Comparison of ENCODE assay signal across 8 mouse cellular contexts in genomic region chr11:117268304-117268956, GRCm38 (mm10).
DNase-seq lines count a peak whose midpoint lies in the region; ATAC-seq lines count a peak whose summit lies in the region.

No protein-coding gene starts in this region.

- peak overlapping the region; percentile 87 for H3K27ac ChIP-seq in heart, embryonic 10.5 days
- H3K27ac ChIP-seq in forebrain, embryonic 12.5 days = peak overlapping the region; percentile 80
- H3K27ac ChIP-seq in limb, embryonic 15.5 days = peak overlapping the region; percentile 65

- ATAC-seq in forebrain, embryonic 12.5 days (ENCODE audit: low FRiP score) = no peak
- ATAC-seq in limb, embryonic 15.5 days (ENCODE audit: insufficient number of reproducible peaks, low FRiP score, low TSS enrichment, low read depth) = no peak

- intact Hi-C loops in heart, postnatal 14 days (cut with DNase I) = loop anchor here (2.0 kb wide), 1 partner anchor 42 kb away; no protein-coding TSS in a partner anchor

- H3K27me3 ChIP-seq in heart, embryonic 10.5 days (ENCODE audit: insufficient read depth, poor library complexity, severe bottlenecking) = peaks cover 42% of the 10 kb centered on the region
- H3K27me3 ChIP-seq in forebrain, embryonic 12.5 days = 0 out of 2 replicates have a peak, but pooled peaks cover 7% of the 10 kb centered on the region
- no peaks in the 10 kb centered on the region for H3K27me3 ChIP-seq in limb, embryonic 15.5 days

- no peak for DNase-seq in heart, embryonic 10.5 days (ENCODE audit: low spot score)
- no peak for DNase-seq in heart, postnatal 14 days
- DNase-seq in 416B (ENCODE audit: low read depth) = peak; percentile 39
- no peak for DNase-seq in layer of hippocampus, postnatal 36 days
- no peak for DNase-seq in spleen, adult 18-20 months
- DNase-seq in right cerebral cortex, postnatal 4 days = no peak

- peak overlapping the region; percentile 75 for H3K9ac ChIP-seq in forebrain, embryonic 12.5 days
- 0 out of 2 replicates have a peak overlapping the region, but pooled peaks have one; percentile 17 for H3K9ac ChIP-seq in limb, embryonic 15.5 days

- H3K9me3 ChIP-seq in heart, embryonic 10.5 days = no peaks in the 10 kb centered on the region
- H3K9me3 ChIP-seq in forebrain, embryonic 12.5 days = no peaks in the 10 kb centered on the region
- H3K9me3 ChIP-seq in limb, embryonic 15.5 days = no peaks in the 10 kb centered on the region

- 33% methylated on average over 10 of the region's 10 CpGs for WGBS in heart, embryonic 10.5 days
- WGBS in forebrain, embryonic 12.5 days = 39% methylated on average over 10 of the region's 10 CpGs
- WGBS in limb, embryonic 15.5 days = 44% methylated on average over 10 of the region's 10 CpGs

- peak overlapping the region; percentile 81 for H3K4me2 ChIP-seq in forebrain, embryonic 12.5 days
- peak overlapping the region; percentile 89 for H3K4me2 ChIP-seq in limb, embryonic 15.5 days

- peak overlapping the region; percentile 69 for H3K4me3 ChIP-seq in heart, embryonic 10.5 days
- H3K4me3 ChIP-seq in forebrain, embryonic 12.5 days (replicated peaks) = peak overlapping the region; percentile 67
- H3K4me3 ChIP-seq in limb, embryonic 15.5 days = peak overlapping the region; percentile 72

- H3K4me1 ChIP-seq in heart, embryonic 10.5 days = peaks cover 99% of the 10 kb centered on the region
- peaks cover 66% of the 10 kb centered on the region for H3K4me1 ChIP-seq in forebrain, embryonic 12.5 days
- peaks cover 81% of the 10 kb centered on the region for H3K4me1 ChIP-seq in limb, embryonic 15.5 days

- peaks cover 8% of the 10 kb centered on the region for H3K36me3 ChIP-seq in heart, embryonic 10.5 days
- H3K36me3 ChIP-seq in forebrain, embryonic 12.5 days (replicated peaks) = no peaks in the 10 kb centered on the region
- peaks cover 5% of the 10 kb centered on the region; the same call in 1 of the 2 replicates for H3K36me3 ChIP-seq in limb, embryonic 15.5 days
